In genomic region chr8:3358060-3358459, GRCm38 (mm10) we compare ENCODE assay signal across 8 mouse cellular contexts. TPM values are rescaled to one million over a fixed set of nuclear protein-coding genes. Genes with fewer than 3 reads are reported as not detected.
DNase-seq lines count a peak whose midpoint lies in the region; ATAC-seq and TF ChIP-seq lines count a peak whose summit lies in the region.

No protein-coding gene starts in this region.

- in situ Hi-C loops in ES-E14 (cut with MboI; ENCODE audit: low sequenced_read_pairs in 2 of 2, unreplicated experiment in 2 of 2) = no loop called here

- no peaks in the 10 kb centered on the region for H3K36me3 ChIP-seq in ES-E14 (ENCODE audit: control insufficient read depth, insufficient read depth, low read length, poor library complexity, severe bottlenecking)
- H3K36me3 ChIP-seq in midbrain, embryonic 12.5 days = no peaks in the 10 kb centered on the region
- H3K36me3 ChIP-seq in spleen, adult 2 months (ENCODE audit: control insufficient read depth, insufficient read depth, low read length) = peaks cover 15% of the 10 kb centered on the region

- TF ChIP-seq POLR2A in embryonic fibroblast, embryonic 13.5 days (IDR thresholded peaks at IDR 0.05; ENCODE audit: low read depth, low read length) = no peak
- no peak for TF ChIP-seq POLR2A in spleen, adult 2 months (IDR thresholded peaks at IDR 0.05; ENCODE audit: low read depth, low read length)

- H3K9me3 ChIP-seq in ES-E14 (ENCODE audit: control insufficient read depth, insufficient read depth, low read depth, low read length) = no peaks in the 10 kb centered on the region
- no peaks in the 10 kb centered on the region for H3K9me3 ChIP-seq in midbrain, embryonic 12.5 days

- TF ChIP-seq CTCF in embryonic fibroblast, embryonic 13.5 days (IDR thresholded peaks at IDR 0.05; ENCODE audit: borderline replicate concordance, insufficient read depth, low read length) = peak; percentile 76
- peak; percentile 73; the same call in 1 of the 2 replicates for TF ChIP-seq CTCF in spleen, adult 2 months (IDR thresholded peaks at IDR 0.05; ENCODE audit: extremely low read depth, insufficient read depth, insufficient read length, insufficient replicate concordance)

- H3K4me3 ChIP-seq in ES-E14 (ENCODE audit: insufficient read depth in 1 of 2, low read depth in 1 of 2, low read length in 2 of 2, poor library complexity in 1 of 2, severe bottlenecking in 1 of 2) = no peak overlapping the region
- H3K4me3 ChIP-seq in embryonic fibroblast, embryonic 13.5 days (ENCODE audit: insufficient read depth, low read length) = no peak overlapping the region
- H3K4me3 ChIP-seq in midbrain, embryonic 12.5 days = no peak overlapping the region
- no peak overlapping the region for H3K4me3 ChIP-seq in spleen, adult 2 months (ENCODE audit: extremely low read depth, insufficient read depth, insufficient read length)

- H3K27me3 ChIP-seq in midbrain, embryonic 12.5 days = no peaks in the 10 kb centered on the region; the same call in none of the 2 replicates
- no peaks in the 10 kb centered on the region for H3K27me3 ChIP-seq in spleen, adult 2 months (ENCODE audit: control insufficient read depth, insufficient read depth, low read length)

- H3K4me2 ChIP-seq in midbrain, embryonic 12.5 days (replicated peaks) = no peak overlapping the region

- 10% methylated on average over 4 of the region's 4 CpGs for WGBS in midbrain, embryonic 12.5 days
- 32% methylated on average over 4 of the region's 4 CpGs for WGBS in spleen, adult 2 months

- H3K4me1 ChIP-seq in ES-E14 (ENCODE audit: control insufficient read depth in 2 of 2, insufficient read depth in 2 of 2, low read length in 2 of 2, poor library complexity in 1 of 2) = peaks cover 7 to 12% of the 10 kb centered on the region in 2 experiments
- no peaks in the 10 kb centered on the region for H3K4me1 ChIP-seq in embryonic fibroblast, embryonic 13.5 days (ENCODE audit: control insufficient read depth, insufficient read depth, low read length)
- H3K4me1 ChIP-seq in midbrain, embryonic 12.5 days = no peaks in the 10 kb centered on the region
- H3K4me1 ChIP-seq in spleen, adult 2 months (ENCODE audit: control insufficient read depth, insufficient read depth, insufficient read length) = peaks cover 10% of the 10 kb centered on the region; the same call in 1 of the 2 replicates

- intact Hi-C loops in heart, postnatal 36 days (cut with DNase I) = loop anchor here (10.0 kb wide), 2 partner anchors 97 to 317 kb away; partner anchors contain the start of genes Fcor and Trappc5

- H3K27ac ChIP-seq in ES-E14 (ENCODE audit: insufficient read depth, low read depth, low read length, poor library complexity, severe bottlenecking) = no peak overlapping the region
- no peak overlapping the region for H3K27ac ChIP-seq in embryonic fibroblast, embryonic 13.5 days (ENCODE audit: insufficient read depth, low read length)
- no peak overlapping the region for H3K27ac ChIP-seq in midbrain, embryonic 12.5 days (replicated peaks)
- no peak overlapping the region for H3K27ac ChIP-seq in spleen, adult 2 months (ENCODE audit: insufficient read depth, low read length)

- DNase-seq in ES-E14 (ENCODE audit: low read depth, low spot score) = peak; percentile 77
- DNase-seq in adrenal gland, postnatal 36 days = peak; percentile 88 to 94
- peak; percentile 82 to 92 for DNase-seq in heart, postnatal 36 days
- DNase-seq in left cerebral cortex, adult 18-20 months (ENCODE audit: low spot score in 2 of 2) = peak; percentile 82 to 88
- DNase-seq in spleen, adult 2 months (ENCODE audit: low read depth in 1 of 2, low spot score in 2 of 2) = peak in 1 of 2 experiments; percentile 72

- H3K9ac ChIP-seq in ES-E14 (ENCODE audit: insufficient read depth, low read depth, low read length, poor library complexity, severe bottlenecking) = no peak overlapping the region
- H3K9ac ChIP-seq in midbrain, embryonic 12.5 days (replicated peaks) = no peak overlapping the region

- peak; percentile 68; the same call in 1 of the 2 replicates for ATAC-seq in midbrain, embryonic 12.5 days (ENCODE audit: low FRiP score, low read depth)
- ATAC-seq in megakaryocyte, adult 5-6 weeks (ENCODE audit: poor library complexity, severe bottlenecking) = no peak

TF ChIP-seq in ES-E14, 5 proteins besides CTCF, POLR2A, EP300 and RAD21:
- TF ChIP-seq ZC3H11A (IDR thresholded peaks at IDR 0.05; ENCODE audit: borderline replicate concordance, low read depth, low read length) (peak; percentile 50; the same call in 1 of the 2 replicates), CHD2 (IDR thresholded peaks at IDR 0.05; ENCODE audit: low read depth, low read length) (no peak)

RNA-seq across cellular contexts. Expression of gene A430078G23Rik, which starts 4.8 kb away (rescaled TPM):
- 0.18 and 0.69 TPM in 2 replicates for total RNA-seq in ES-E14 (2012; rRNA removed)
- total RNA-seq in adrenal gland, postnatal 36 days (2021) = under 1 TPM; 0.40 to 0.79 TPM
- not detected in 2 replicates for polyA plus RNA-seq in embryonic fibroblast, embryonic 13.5 days (2011; ENCODE audit: insufficient read length, low read depth, missing spikeins)
- under 1 TPM; 0.30 to 0.53 TPM for total RNA-seq in heart, postnatal 36 days (2021)
- not detected for total RNA-seq in left cerebral cortex, adult 18-20 months (2021)
- polyA plus RNA-seq in midbrain, embryonic 12.5 days (2016; fragmentation: Nextera tagmentation; extraction: Ambion mirVana) = not detected in 2 replicates
- 28.3 and 28.6 TPM in 2 replicates for polyA plus RNA-seq in spleen, adult 2 months (2012; rRNA removed)
- total RNA-seq in megakaryocyte, adult 5-6 weeks (2015) = 17.0 and 17.9 TPM in 2 replicates
- 30.3 and 35.7 TPM in 2 replicates for total RNA-seq in megakaryocyte, adult 5-6 weeks (2017)

RNA-seq across cellular contexts. Expression of gene Arhgef18, which starts 34.7 kb away (rescaled TPM):
- 34.7 and 40.9 TPM in 2 replicates for total RNA-seq in ES-E14 (2012; rRNA removed)
- 10 to 100 TPM; 33.9 to 38.4 TPM for total RNA-seq in adrenal gland, postnatal 36 days (2021)
- 19.8 and 21.2 TPM in 2 replicates for polyA plus RNA-seq in embryonic fibroblast, embryonic 13.5 days (2011; ENCODE audit: insufficient read length, low read depth, missing spikeins)
- 10 to 100 TPM; 18.7 to 20.4 TPM for total RNA-seq in heart, postnatal 36 days (2021)
- total RNA-seq in left cerebral cortex, adult 18-20 months (2021) = 10 to 100 TPM; 44.0 to 48.9 TPM
- polyA plus RNA-seq in midbrain, embryonic 12.5 days (2016; fragmentation: Nextera tagmentation; extraction: Ambion mirVana) = 14.0 and 15.3 TPM in 2 replicates
- 104 and 165 TPM in 2 replicates for polyA plus RNA-seq in spleen, adult 2 months (2012; rRNA removed)
- total RNA-seq in megakaryocyte, adult 5-6 weeks (2015) = 43.8 and 45.0 TPM in 2 replicates
- total RNA-seq in megakaryocyte, adult 5-6 weeks (2017) = 38.4 and 45.7 TPM in 2 replicates

Comparison
In these comparisons a context has a peak if more than half of its experiments do, and no peak if none do; other contexts are left out.
1. RNA of gene A430078G23Rik, which starts 4.8 kb away (total RNA-seq): 17.0 to 35.7 TPM in megakaryocyte, adult 5-6 weeks; 0.40 to 0.79 TPM in adrenal gland, postnatal 36 days, 0.30 to 0.53 TPM in heart, postnatal 36 days, 0.18 to 0.69 TPM in ES-E14 and not detected in left cerebral cortex, adult 18-20 months; every median in the first group is over 10 times any median in the second.